Mouse (Mus musculus): ENCODE data around the gene Otulin.

Gene Otulin

GRCm38 (mm10) chr15:27656626-27657025 is 26.1 kb upstream of the Otulin start:
- DNase-seq, result no peak

DNA sequence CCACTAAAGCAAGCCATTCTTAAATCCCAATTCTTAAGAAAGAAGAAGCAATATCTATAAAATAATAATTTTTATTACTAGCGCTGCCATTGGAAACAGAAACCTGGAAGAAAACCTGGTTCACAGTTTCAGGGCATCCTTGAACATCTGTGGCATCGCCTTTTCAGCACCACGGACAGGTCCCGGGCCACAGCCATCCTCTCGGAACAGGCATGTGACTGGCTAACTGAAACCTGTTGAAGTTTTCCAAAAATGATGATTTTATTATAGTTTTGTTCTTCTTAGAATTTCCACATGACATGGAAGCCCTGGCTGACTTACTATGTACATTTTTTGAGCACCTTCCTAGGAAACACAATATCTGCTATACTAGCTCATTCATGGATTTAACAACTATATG is 24.5 kb upstream of the Otulin start:
- no peak for DNase-seq

- no peak for DNase-seq
Observed at GRCm38 (mm10) chr15:27647686-27648085, 17.2 kb upstream of the Otulin start.

- DNase-seq, result no peak
Observed at GRCm38 (mm10) chr15:27646665-27647064, 16.2 kb upstream of the Otulin start.

- DNase-seq, result no peak
Observed at GRCm38 (mm10) chr15:27645250-27645649, 14.8 kb upstream of the Otulin start.

DNA sequence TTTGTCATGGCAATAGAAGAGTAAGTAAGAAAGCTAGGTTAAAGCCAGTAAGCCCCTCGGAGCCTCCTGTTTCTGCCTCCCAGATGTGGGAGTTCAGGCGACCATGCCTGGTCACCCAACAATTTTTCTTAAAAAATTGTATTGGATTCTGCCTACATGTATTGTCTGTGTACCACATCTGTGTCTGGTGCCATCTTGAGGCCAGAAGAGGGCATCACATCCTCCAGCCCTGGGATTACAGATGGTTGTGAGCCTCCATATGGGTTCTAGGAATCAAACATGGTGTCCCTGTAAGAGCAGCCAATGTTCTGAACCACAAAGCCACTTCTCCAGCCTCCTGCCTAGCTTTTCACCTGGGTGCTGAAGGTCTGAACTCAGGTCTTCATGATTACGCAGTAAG is 12.4 kb upstream of the Otulin start:
- DNase-seq, result peak; percentile 52

DNA sequence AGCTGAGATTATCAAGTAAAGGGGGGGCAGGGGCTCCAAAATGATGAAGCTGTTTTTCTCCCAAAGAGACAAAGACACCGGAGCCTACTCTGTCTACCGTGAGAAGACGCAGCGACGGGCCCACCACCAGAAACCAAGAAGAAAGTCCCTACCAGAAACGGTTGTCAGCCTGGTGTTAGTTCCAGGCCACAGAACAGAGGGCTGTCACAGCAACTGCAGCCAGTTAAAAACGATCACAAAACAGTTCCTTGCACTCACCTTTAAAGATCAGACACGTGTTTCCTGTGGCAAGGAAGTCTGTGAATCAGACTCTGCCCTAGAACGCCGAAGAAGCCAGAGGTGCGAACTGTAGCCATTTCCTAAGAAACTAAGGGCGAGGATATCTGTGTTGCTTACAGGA is 10.7 kb upstream of the Otulin start:
- DNase-seq, result no peak

DNA sequence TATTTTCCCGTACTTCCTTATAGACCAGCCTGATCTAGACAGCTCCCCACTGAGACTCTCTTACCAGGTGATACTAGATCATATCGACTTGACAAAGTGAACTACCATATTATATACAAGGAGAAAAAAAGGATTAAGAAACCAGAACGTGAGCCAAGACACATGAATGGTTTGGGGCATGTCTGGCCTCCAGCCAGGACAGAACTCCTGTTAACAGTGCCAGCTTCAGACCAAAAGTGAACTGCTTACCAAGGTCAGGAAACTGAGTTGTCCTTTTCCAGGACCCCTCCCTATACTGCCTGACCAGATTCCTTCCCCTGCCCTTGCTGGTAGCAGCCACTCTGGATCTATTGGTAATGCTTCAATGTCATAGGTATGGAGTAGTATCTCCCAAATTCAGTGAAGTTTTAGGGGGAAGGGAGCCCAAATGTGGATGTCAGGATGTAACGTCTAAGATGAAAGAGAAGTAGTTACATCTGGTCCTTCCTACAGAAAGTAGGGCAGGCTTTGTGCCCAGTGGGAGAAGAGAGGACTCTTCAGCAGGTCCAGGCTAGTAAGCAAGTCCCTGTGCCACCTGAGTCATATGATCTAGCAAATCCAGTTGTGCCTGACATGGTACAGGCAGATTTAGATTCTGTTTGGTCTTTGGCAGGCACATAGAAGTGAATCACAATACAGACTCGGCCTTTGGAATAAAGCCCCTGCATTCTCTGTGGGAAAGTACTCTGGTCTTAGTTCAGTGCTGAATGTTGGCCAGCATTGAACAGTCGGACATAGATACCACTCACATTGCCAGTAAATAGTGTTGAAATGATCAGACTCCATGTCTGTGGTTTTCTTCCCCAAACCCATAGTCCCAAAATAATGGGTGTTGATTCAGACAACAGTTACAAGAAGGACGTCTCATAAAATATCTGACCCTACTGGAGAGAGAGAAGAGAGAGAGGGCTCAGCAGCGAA is 3.7 kb upstream of the Otulin start:
- DNase-seq, result no peak

DNA sequence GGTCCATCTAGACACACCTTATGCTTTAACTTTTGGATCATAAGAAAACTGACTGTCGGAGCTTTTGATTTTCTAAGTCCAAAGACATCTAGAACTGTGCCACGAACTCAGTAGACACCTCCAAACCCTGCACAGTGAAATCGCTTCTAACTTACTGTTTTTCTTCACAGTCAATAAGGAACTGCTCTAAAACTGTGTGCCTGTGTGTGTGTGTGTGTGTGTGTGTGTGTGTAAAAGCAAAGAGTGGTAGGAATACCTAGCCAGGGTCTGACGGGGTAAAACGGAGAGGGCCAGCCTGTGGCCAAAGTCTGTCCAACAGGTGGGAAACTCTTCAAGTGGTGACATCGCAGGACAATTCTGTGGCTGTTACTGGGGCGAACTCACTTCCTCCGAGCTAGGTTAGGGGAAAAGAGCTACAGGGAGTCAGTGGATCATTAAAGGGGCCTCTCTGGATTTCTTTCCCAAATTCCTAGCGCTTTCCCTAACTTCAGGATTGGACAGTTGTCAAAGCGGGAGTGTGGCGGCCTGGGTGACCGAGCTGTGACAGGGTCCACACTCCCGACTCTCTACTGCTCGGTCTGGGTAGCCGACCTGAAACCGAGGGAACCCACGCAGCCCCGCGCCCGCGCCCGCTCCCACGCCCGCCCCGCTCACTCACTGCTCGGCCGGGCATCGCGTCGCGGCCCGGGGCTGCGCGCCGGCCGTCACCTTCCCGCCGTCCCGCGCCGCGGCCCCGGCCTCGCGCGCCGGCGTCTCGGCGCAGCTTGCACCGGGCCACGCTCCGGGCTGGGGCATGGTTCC is 493 bp downstream of the Otulin start:
- peak; percentile 35 for DNase-seq

GRCm38 (mm10) chr15:27629046-27629445 is 1.4 kb downstream of the Otulin start:
- no peak for DNase-seq

GRCm38 (mm10) chr15:27627794-27628193 is 2.7 kb downstream of the Otulin start:
- no peak for DNase-seq

GRCm38 (mm10) chr15:27626314-27626713 is 4.2 kb downstream of the Otulin start:
- no peak for DNase-seq

DNA sequence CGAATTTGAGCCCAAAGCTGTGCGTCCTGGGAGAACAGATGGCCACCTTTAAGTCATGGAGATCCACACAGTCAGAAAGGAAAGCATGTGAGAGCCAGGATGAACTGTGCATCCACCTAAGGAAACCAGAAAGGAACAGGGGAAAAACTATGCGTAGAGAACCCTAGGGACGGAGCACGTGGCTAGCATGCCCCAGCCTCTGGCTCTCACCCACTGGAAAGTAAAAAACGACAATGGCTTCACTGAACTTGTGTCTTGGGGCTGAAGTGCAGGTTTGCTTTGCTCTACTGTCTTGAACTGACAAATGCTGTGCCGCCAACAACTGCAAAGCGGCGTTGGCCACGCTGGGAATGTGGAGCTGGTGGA is 4.6 kb downstream of the Otulin start:
- no peak for DNase-seq

- DNase-seq, result no peak
Observed at GRCm38 (mm10) chr15:27625014-27625889, 5.2 kb downstream of the Otulin start.

GRCm38 (mm10) chr15:27623286-27623685 is 7.2 kb downstream of the Otulin start:
- no peak for DNase-seq

DNA sequence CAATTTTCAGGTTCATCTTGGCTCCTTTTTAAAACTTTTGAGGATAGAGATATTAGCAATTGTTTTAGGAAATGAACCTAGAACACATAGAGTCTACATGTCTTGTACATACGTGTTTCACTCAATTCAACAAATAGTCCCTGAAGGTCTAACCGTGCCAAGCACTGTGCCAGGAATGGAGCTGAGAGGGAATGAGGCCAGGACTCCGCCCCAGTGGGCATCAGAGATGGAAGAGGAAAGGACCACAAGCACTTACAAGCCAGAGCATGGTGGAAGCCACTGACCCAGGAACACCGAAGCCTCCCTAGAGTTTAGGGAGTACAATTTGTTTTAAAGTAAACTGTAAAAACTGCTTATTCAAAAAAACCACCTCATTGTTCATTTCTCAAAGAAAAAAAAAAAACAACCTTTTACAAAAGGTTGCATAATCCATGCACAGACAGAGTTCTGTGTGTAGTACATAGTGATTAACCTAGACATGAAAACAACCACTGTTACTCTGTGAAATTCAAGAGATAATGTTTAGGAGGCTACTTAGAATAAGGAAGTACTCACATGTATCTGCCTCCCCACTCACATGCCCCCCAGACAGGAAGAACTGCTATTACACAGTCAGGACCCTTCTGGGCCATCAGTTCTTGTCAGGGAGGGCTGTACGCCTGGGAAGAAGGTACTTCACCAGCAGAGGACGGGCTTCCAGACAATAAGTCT is 9.9 kb downstream of the Otulin start:
- DNase-seq, result no peak

- no peak for DNase-seq
Observed at GRCm38 (mm10) chr15:27619683-27620082, 10.8 kb downstream of the Otulin start.

- no peak for DNase-seq
Observed at GRCm38 (mm10) chr15:27618778-27619533, 11.5 kb downstream of the Otulin start.

- DNase-seq, result no peak
Observed at GRCm38 (mm10) chr15:27617227-27617626, 13.3 kb downstream of the Otulin start.

DNA sequence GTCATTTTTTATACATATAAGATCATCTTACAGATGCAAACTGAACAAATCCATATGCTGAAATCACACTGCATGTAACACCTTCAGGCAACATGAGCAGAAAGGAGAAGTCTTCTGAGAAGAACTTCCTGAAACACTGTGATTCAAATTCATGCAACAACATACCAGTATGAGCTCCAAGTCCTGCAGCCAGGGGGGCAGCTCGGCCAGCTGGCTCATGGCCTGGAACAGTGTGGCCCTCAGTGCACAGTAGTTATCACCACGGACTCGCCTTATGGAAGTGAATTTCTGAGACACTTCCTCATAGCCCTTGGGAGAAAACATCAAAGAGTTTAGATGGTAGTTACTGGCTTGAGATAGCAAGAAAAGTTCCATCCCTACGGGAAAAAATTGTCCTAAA is 14.3 kb downstream of the Otulin start:
- DNase-seq, result peak; percentile 53

DNA sequence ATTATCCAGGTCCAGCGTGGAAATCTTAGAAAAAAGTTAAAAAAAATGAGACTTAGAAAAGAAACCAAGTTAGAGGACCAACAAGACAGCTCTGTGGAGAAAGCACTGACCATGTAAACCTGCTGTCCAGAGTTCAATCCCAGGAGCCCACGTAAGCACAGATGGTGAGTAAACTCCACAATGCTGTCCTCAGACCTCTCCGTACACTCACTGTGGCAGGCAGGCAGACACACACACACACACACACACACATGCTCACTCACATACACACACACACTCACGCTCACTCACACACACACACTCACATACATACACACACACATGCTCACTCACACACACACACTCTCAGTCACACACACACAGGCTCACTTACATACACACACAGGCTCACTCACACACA is 17.2 kb downstream of the Otulin start:
- no peak for DNase-seq
